Mouse (Mus musculus): ENCODE results near the gene Dnajc7. TPM values are rescaled to one million over a fixed set of nuclear protein-coding genes. Genes with fewer than 3 reads are reported as not detected.
"Not testable (repeated sequence)": the region's sequence is repeated elsewhere in the genome, so short reads cannot be mapped to it uniquely, and the experiment has no call there.

Dnajc7 gene
- polyA plus RNA-seq, 1 experiment = 225 TPM

DNA sequence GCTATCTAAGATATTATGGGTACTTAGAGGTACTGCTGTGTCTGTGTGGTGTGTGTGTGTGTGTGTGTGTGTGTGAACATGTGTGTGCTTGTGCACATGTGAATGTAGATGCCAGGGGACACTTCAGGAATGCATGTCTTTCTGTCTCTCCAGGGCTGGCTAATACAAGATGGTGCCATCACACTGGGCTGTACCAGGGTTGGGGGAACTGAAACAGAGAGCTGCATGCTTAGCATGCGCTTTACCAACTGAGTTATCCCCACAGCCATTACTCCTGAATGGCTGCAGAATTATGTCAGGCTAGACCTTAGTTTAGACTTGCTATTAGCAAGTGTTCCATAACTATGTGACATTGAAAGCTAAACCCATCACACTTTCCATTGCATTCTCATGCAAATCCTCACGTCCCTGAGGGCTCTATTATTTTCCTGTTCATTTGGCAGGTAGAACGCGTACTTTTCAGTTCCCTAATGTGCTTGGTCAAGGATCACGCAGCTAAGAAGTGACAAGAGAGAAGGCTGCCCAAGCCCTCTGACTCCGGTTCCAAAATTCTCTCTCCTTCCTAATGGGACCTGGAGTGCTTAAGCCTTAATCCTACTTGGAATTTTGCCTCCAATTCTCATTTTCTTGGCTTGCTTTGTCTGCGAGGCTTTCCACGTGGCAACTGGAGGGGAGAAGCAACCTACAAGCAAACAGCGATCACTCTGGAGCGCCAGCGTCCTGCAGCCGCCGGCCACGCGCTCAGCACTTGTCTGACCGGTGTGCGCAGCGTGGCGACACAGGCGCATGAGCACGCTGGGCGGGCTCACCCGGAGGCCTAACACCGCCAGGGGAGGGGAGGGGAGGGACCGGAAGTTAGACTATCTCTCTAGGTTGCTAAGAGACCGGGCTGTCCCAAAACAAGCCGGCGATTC, 74.9 kb downstream of the Dnajc7 start, which contains the start of gene Ttc25:
TSS of gene Ttc25 (plus strand) at position 776 of the 914 bp plus-strand sequence.
- TF ChIP-seq CTCF (IDR thresholded peaks at IDR 0.05; ENCODE audit: borderline replicate concordance, insufficient read depth, low read length) (no peak), POLR2A (IDR thresholded peaks at IDR 0.05; ENCODE audit: low read depth, low read length) (peak; percentile 95)
- H3K27ac ChIP-seq (ENCODE audit: insufficient read depth, low read length) = no peak within 1 kb of the TSS
- H3K4me1 ChIP-seq (ENCODE audit: control insufficient read depth, insufficient read depth, low read length) = 0 out of 2 replicates have a peak, but pooled peaks cover 2% of the 10 kb centered on the region
- peak within 1 kb of the TSS; percentile 50 for H3K4me3 ChIP-seq (ENCODE audit: insufficient read depth, low read length)

- no peak for TF ChIP-seq CTCF (IDR thresholded peaks at IDR 0.05; ENCODE audit: borderline replicate concordance, insufficient read depth, low read length)
- TF ChIP-seq POLR2A (IDR thresholded peaks at IDR 0.05; ENCODE audit: low read depth, low read length) = no peak
- Histone ChIP-seq H3K4me1 (ENCODE audit: control insufficient read depth, insufficient read depth, low read length) (0 out of 2 replicates have a peak, but pooled peaks cover 2% of the 10 kb centered on the region), H3K4me3 (ENCODE audit: insufficient read depth, low read length) (no peak overlapping the region), H3K27ac (ENCODE audit: insufficient read depth, low read length) (no peak overlapping the region)
Measured at GRCm38 (mm10) chr11:100541577-100541976, 78.4 kb downstream of the Dnajc7 start.

DNA sequence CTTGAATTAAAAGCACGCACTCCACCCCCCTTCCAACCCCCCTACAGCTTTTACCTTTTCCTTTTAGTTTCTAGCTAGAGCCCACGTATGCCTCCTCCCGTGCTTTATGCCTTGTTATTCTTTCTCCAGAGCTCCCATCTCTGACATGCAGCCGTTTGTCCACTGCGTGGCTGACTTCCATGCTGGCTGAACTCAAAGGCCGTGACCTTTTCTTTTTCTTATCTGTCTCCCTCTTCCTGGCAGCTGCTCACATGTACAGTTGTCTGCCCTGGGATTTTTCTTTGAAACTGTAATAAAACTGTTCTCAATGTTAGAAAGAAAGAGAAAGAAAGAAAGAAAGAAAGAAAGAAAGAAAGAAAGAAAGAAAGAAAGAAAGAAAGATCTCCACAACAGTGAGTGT, 79.0 kb downstream of the Dnajc7 start:
- TF ChIP-seq POLR2A (IDR thresholded peaks at IDR 0.05; ENCODE audit: low read depth, low read length) (no peak), CTCF (IDR thresholded peaks at IDR 0.05; ENCODE audit: borderline replicate concordance, insufficient read depth, low read length) (no peak)
- H3K27ac ChIP-seq (ENCODE audit: insufficient read depth, low read length) = no peak overlapping the region
- no peak overlapping the region for H3K4me3 ChIP-seq (ENCODE audit: insufficient read depth, low read length)
- 0 out of 2 replicates have a peak, but pooled peaks cover 2% of the 10 kb centered on the region for H3K4me1 ChIP-seq (ENCODE audit: control insufficient read depth, insufficient read depth, low read length)

- TF ChIP-seq CTCF (IDR thresholded peaks at IDR 0.05; ENCODE audit: borderline replicate concordance, insufficient read depth, low read length) = no peak
- no peak for TF ChIP-seq POLR2A (IDR thresholded peaks at IDR 0.05; ENCODE audit: low read depth, low read length)
- Histone ChIP-seq H3K4me3 (ENCODE audit: insufficient read depth, low read length) (no peak overlapping the region), H3K4me1 (ENCODE audit: control insufficient read depth, insufficient read depth, low read length) (no peaks in the 10 kb centered on the region), H3K27ac (ENCODE audit: insufficient read depth, low read length) (no peak overlapping the region)
Measured at GRCm38 (mm10) chr11:100536466-100536865, 83.5 kb downstream of the Dnajc7 start.

GRCm38 (mm10) chr11:100535996-100536395, 84.0 kb downstream of the Dnajc7 start:
- Histone ChIP-seq H3K4me1 (ENCODE audit: control insufficient read depth, insufficient read depth, low read length) (no peaks in the 10 kb centered on the region), H3K4me3 (ENCODE audit: insufficient read depth, low read length) (no peak overlapping the region)
- no peak for TF ChIP-seq CTCF (IDR thresholded peaks at IDR 0.05; ENCODE audit: borderline replicate concordance, insufficient read depth, low read length)
- no peak for TF ChIP-seq POLR2A (IDR thresholded peaks at IDR 0.05; ENCODE audit: low read depth, low read length)

DNA sequence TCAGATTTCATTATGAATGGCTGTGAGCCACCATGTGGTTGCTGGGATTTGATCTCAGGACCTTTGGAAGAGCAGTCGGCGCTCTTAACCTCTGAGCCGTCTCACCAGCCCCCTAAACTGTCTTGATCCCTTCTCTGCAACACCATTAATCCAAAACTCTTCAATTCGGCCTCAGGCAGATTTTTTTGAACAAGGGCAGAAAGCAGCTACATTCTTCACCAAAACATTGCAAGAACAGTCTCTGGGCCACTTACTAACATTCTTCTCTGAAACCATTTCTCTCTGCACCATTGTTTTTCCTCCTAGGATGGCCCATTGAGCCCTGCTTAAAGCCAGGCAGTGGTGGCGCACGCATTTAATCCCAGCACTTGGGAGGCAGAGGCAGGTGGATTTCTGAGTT, 85.1 kb downstream of the Dnajc7 start:
- not testable (repeated sequence) for H3K4me3 ChIP-seq (ENCODE audit: insufficient read depth, low read length); H3K27ac ChIP-seq (ENCODE audit: insufficient read depth, low read length); H3K4me1 ChIP-seq (ENCODE audit: control insufficient read depth, insufficient read depth, low read length)

More at GRCm38 (mm10) chr11:100535996-100536395, 84.0 kb downstream of the Dnajc7 start:
- no peak overlapping the region for H3K27ac ChIP-seq (ENCODE audit: insufficient read depth, low read length)

GRCm38 (mm10) chr11:100534411-100534810, 85.6 kb downstream of the Dnajc7 start:
- not testable (repeated sequence) for H3K27ac ChIP-seq (ENCODE audit: insufficient read depth, low read length); H3K4me1 ChIP-seq (ENCODE audit: control insufficient read depth, insufficient read depth, low read length); H3K4me3 ChIP-seq (ENCODE audit: insufficient read depth, low read length)

- Histone ChIP-seq H3K4me3 (ENCODE audit: insufficient read depth, low read length) (no peak overlapping the region), H3K4me1 (ENCODE audit: control insufficient read depth, insufficient read depth, low read length) (no peaks in the 10 kb centered on the region), H3K27ac (ENCODE audit: insufficient read depth, low read length) (no peak overlapping the region)
- TF ChIP-seq POLR2A (IDR thresholded peaks at IDR 0.05; ENCODE audit: low read depth, low read length) (no peak), CTCF (IDR thresholded peaks at IDR 0.05; ENCODE audit: borderline replicate concordance, insufficient read depth, low read length) (no peak)
Measured at GRCm38 (mm10) chr11:100533871-100534270, 86.1 kb downstream of the Dnajc7 start.

Other genes starting within 250 kb of the Dnajc7 start
- gene Jup, start 222.4 kb downstream of the Dnajc7 start, polyA plus RNA-seq (2011; ENCODE audit: insufficient read length, low read depth, missing spikeins) = 61.1 and 82.2 TPM in 2 replicates
- 75.2 and 85.8 TPM in 2 replicates for gene P3h4, start 205.3 kb downstream of the Dnajc7 start, polyA plus RNA-seq (2011; ENCODE audit: insufficient read length, low read depth, missing spikeins)
- 283 and 298 TPM in 2 replicates for gene Fkbp10, start 204.5 kb downstream of the Dnajc7 start, polyA plus RNA-seq (2011; ENCODE audit: insufficient read length, low read depth, missing spikeins)
- gene Nt5c3b, start 178.4 kb downstream of the Dnajc7 start, polyA plus RNA-seq (2011; ENCODE audit: insufficient read length, low read depth, missing spikeins) = 44.8 and 52.0 TPM in 2 replicates
- gene Klhl10, start 178.3 kb downstream of the Dnajc7 start, polyA plus RNA-seq (2011; ENCODE audit: insufficient read length, low read depth, missing spikeins) = 0.40 and 0.77 TPM in 2 replicates
- 20.9 and 21.4 TPM in 2 replicates for gene Klhl11, start 147.4 kb downstream of the Dnajc7 start, polyA plus RNA-seq (2011; ENCODE audit: insufficient read length, low read depth, missing spikeins)
- gene Acly, start 92.2 kb downstream of the Dnajc7 start, polyA plus RNA-seq (2011; ENCODE audit: insufficient read length, low read depth, missing spikeins) = 111 and 143 TPM in 2 replicates
- 0.20 TPM in 1 of 2 replicates, not detected in the other for gene Ttc25, start 74.6 kb downstream of the Dnajc7 start, polyA plus RNA-seq (2011; ENCODE audit: insufficient read length, low read depth, missing spikeins)
- gene Cnp, start 45.3 kb downstream of the Dnajc7 start, polyA plus RNA-seq (2011; ENCODE audit: insufficient read length, low read depth, missing spikeins) = 10.1 and 10.6 TPM in 2 replicates
- gene Nkiras2, start 924 bp downstream of the Dnajc7 start, polyA plus RNA-seq (2011; ENCODE audit: insufficient read length, low read depth, missing spikeins) = 29.2 and 29.9 TPM in 2 replicates
- 1.1 TPM in 1 of 2 replicates, not detected in the other for gene Zfp385c, start 72.3 kb upstream of the Dnajc7 start, polyA plus RNA-seq (2011; ENCODE audit: insufficient read length, low read depth, missing spikeins)
- gene Dhx58, start 84.1 kb upstream of the Dnajc7 start, polyA plus RNA-seq (2011; ENCODE audit: insufficient read length, low read depth, missing spikeins) = 3.5 and 7.8 TPM in 2 replicates
- 31.1 and 34.1 TPM in 2 replicates for gene Kat2a, start 92.3 kb upstream of the Dnajc7 start, polyA plus RNA-seq (2011; ENCODE audit: insufficient read length, low read depth, missing spikeins)
- gene Hspb9, start 93.7 kb upstream of the Dnajc7 start, polyA plus RNA-seq (2011; ENCODE audit: insufficient read length, low read depth, missing spikeins) = not detected in 2 replicates
- 163 and 168 TPM in 2 replicates for gene Rab5c, start 118.0 kb upstream of the Dnajc7 start, polyA plus RNA-seq (2011; ENCODE audit: insufficient read length, low read depth, missing spikeins)
- gene Kcnh4, start 139.8 kb upstream of the Dnajc7 start, polyA plus RNA-seq (2011; ENCODE audit: insufficient read length, low read depth, missing spikeins) = not detected in 2 replicates
- not detected in 2 replicates for gene Hcrt, start 142.8 kb upstream of the Dnajc7 start, polyA plus RNA-seq (2011; ENCODE audit: insufficient read length, low read depth, missing spikeins)
- gene Ghdc, start 150.8 kb upstream of the Dnajc7 start, polyA plus RNA-seq (2011; ENCODE audit: insufficient read length, low read depth, missing spikeins) = 8.6 and 12.8 TPM in 2 replicates
- 13.3 and 13.7 TPM in 2 replicates for gene Stat5b, start 230.6 kb upstream of the Dnajc7 start, polyA plus RNA-seq (2011; ENCODE audit: insufficient read length, low read depth, missing spikeins)
- gene Stat5a, start 239.2 kb upstream of the Dnajc7 start, polyA plus RNA-seq (2011; ENCODE audit: insufficient read length, low read depth, missing spikeins) = 11.5 and 12.4 TPM in 2 replicates

All from embryonic fibroblast, embryonic 13.5 days (primary cell).